Mouse (Mus musculus): Measurements from ENCODE around the gene Acads. TPM values are rescaled to one million over a fixed set of nuclear protein-coding genes. Genes with fewer than 3 reads are reported as not detected.

Gene Acads
- polyA plus RNA-seq, 1 experiment from 2014 or later, result 27.7 TPM

GRCm38 (mm10) chr5:115070457-115070856 lies 48.7 kb downstream of the Acads start:
- H3K4me3 ChIP-seq (ENCODE audit: low read depth, low read length), result no peak overlapping the region
- H3K4me2 ChIP-seq (ENCODE audit: low read depth, low read length), result no peak overlapping the region
- no peaks in the 10 kb centered on the region for H3K9me3 ChIP-seq (replicated peaks; ENCODE audit: control insufficient read depth, low read length)
- no peaks in the 10 kb centered on the region for H3K36me3 ChIP-seq (replicated peaks; ENCODE audit: control insufficient read depth, insufficient read depth, low read depth, low read length)
- no peak for DNase-seq (ENCODE audit: low spot score)
- no peak for ATAC-seq (replicated peaks; ENCODE audit: insufficient number of reproducible peaks, low FRiP score, low TSS enrichment, low read depth)
- no peak overlapping the region for H3K27ac ChIP-seq (replicated peaks; ENCODE audit: low read depth, low read length)
- WGBS, result 97% methylated on average over 2 of the region's 2 CpGs
- H3K27me3 ChIP-seq (ENCODE audit: control insufficient read depth, insufficient read depth, low read length), result no peaks in the 10 kb centered on the region
- no peaks in the 10 kb centered on the region for H3K4me1 ChIP-seq (ENCODE audit: control insufficient read depth, insufficient read depth, low read length)
- no peak overlapping the region for H3K9ac ChIP-seq (replicated peaks; ENCODE audit: low read length)

- Histone ChIP-seq H3K36me3 (replicated peaks; ENCODE audit: control insufficient read depth, insufficient read depth, low read depth, low read length) (no peaks in the 10 kb centered on the region), H3K4me3 (ENCODE audit: low read depth, low read length) (no peak overlapping the region), H3K27me3 (ENCODE audit: control insufficient read depth, insufficient read depth, low read length) (no peaks in the 10 kb centered on the region), H3K4me1 (ENCODE audit: control insufficient read depth, insufficient read depth, low read length) (no peaks in the 10 kb centered on the region), H3K27ac (replicated peaks; ENCODE audit: low read depth, low read length) (no peak overlapping the region), H3K4me2 (ENCODE audit: low read depth, low read length) (no peak overlapping the region), H3K9ac (replicated peaks; ENCODE audit: low read length) (no peak overlapping the region), H3K9me3 (replicated peaks; ENCODE audit: control insufficient read depth, low read length) (no peaks in the 10 kb centered on the region)
- WGBS, result 86% methylated on average over 3 of the region's 3 CpGs
- ATAC-seq (replicated peaks; ENCODE audit: insufficient number of reproducible peaks, low FRiP score, low TSS enrichment, low read depth), result no peak
- DNase-seq (ENCODE audit: low spot score), result no peak
Observed at GRCm38 (mm10) chr5:115069611-115070010, 49.5 kb downstream of the Acads start.

- DNase-seq (ENCODE audit: low spot score), result no peak
Observed at GRCm38 (mm10) chr5:115068671-115069421, 50.3 kb downstream of the Acads start.

GRCm38 (mm10) chr5:115066245-115066644 lies 52.9 kb downstream of the Acads start:
- no peaks in the 10 kb centered on the region for H3K4me1 ChIP-seq (ENCODE audit: control insufficient read depth, insufficient read depth, low read length)
- WGBS, result 79% methylated on average over 4 of the region's 4 CpGs
- no peak overlapping the region for H3K4me2 ChIP-seq (ENCODE audit: low read depth, low read length)
- no peaks in the 10 kb centered on the region for H3K36me3 ChIP-seq (replicated peaks; ENCODE audit: control insufficient read depth, insufficient read depth, low read depth, low read length)
- H3K27ac ChIP-seq (replicated peaks; ENCODE audit: low read depth, low read length), result no peak overlapping the region
- H3K9ac ChIP-seq (replicated peaks; ENCODE audit: low read length), result no peak overlapping the region
- DNase-seq (ENCODE audit: low spot score) (no peak), ATAC-seq (replicated peaks; ENCODE audit: insufficient number of reproducible peaks, low FRiP score, low TSS enrichment, low read depth) (no peak)
- no peak overlapping the region for H3K4me3 ChIP-seq (ENCODE audit: low read depth, low read length)
- H3K9me3 ChIP-seq (replicated peaks; ENCODE audit: control insufficient read depth, low read length), result no peaks in the 10 kb centered on the region
- H3K27me3 ChIP-seq (ENCODE audit: control insufficient read depth, insufficient read depth, low read length), result no peaks in the 10 kb centered on the region

More at GRCm38 (mm10) chr5:115068671-115069421, 50.3 kb downstream of the Acads start:
- no peaks in the 10 kb centered on the region for H3K9me3 ChIP-seq (replicated peaks; ENCODE audit: control insufficient read depth, low read length)
- no peaks in the 10 kb centered on the region for H3K27me3 ChIP-seq (ENCODE audit: control insufficient read depth, insufficient read depth, low read length)
- no peak overlapping the region for H3K9ac ChIP-seq (replicated peaks; ENCODE audit: low read length)
- no peaks in the 10 kb centered on the region for H3K4me1 ChIP-seq (ENCODE audit: control insufficient read depth, insufficient read depth, low read length)
- H3K27ac ChIP-seq (replicated peaks; ENCODE audit: low read depth, low read length), result no peak overlapping the region
- ATAC-seq (replicated peaks; ENCODE audit: insufficient number of reproducible peaks, low FRiP score, low TSS enrichment, low read depth), result no peak
- WGBS, result 92% methylated on average over 11 of the region's 11 CpGs
- H3K36me3 ChIP-seq (replicated peaks; ENCODE audit: control insufficient read depth, insufficient read depth, low read depth, low read length), result no peaks in the 10 kb centered on the region
- no peak overlapping the region for H3K4me3 ChIP-seq (ENCODE audit: low read depth, low read length)
- no peak overlapping the region for H3K4me2 ChIP-seq (ENCODE audit: low read depth, low read length)

GRCm38 (mm10) chr5:115063391-115063790 lies 55.8 kb downstream of the Acads start:
- Histone ChIP-seq H3K27ac (replicated peaks; ENCODE audit: low read depth, low read length) (no peak overlapping the region), H3K27me3 (ENCODE audit: control insufficient read depth, insufficient read depth, low read length) (no peaks in the 10 kb centered on the region), H3K9me3 (replicated peaks; ENCODE audit: control insufficient read depth, low read length) (no peaks in the 10 kb centered on the region), H3K4me1 (ENCODE audit: control insufficient read depth, insufficient read depth, low read length) (no peaks in the 10 kb centered on the region), H3K9ac (replicated peaks; ENCODE audit: low read length) (no peak overlapping the region), H3K36me3 (replicated peaks; ENCODE audit: control insufficient read depth, insufficient read depth, low read depth, low read length) (no peaks in the 10 kb centered on the region), H3K4me2 (ENCODE audit: low read depth, low read length) (no peak overlapping the region), H3K4me3 (ENCODE audit: low read depth, low read length) (no peak overlapping the region)
- DNase-seq (ENCODE audit: low spot score) (no peak), ATAC-seq (replicated peaks; ENCODE audit: insufficient number of reproducible peaks, low FRiP score, low TSS enrichment, low read depth) (no peak)
- WGBS, result 91% methylated on average over 7 of the region's 7 CpGs

- no peak overlapping the region for H3K4me3 ChIP-seq (ENCODE audit: low read depth, low read length)
- H3K4me1 ChIP-seq (ENCODE audit: control insufficient read depth, insufficient read depth, low read length), result no peaks in the 10 kb centered on the region
- ATAC-seq (replicated peaks; ENCODE audit: insufficient number of reproducible peaks, low FRiP score, low TSS enrichment, low read depth) (no peak), DNase-seq (ENCODE audit: low spot score) (no peak)
- H3K4me2 ChIP-seq (ENCODE audit: low read depth, low read length), result no peak overlapping the region
- WGBS, result 96% methylated on average over 1 of the region's 1 CpGs
- no peak overlapping the region for H3K9ac ChIP-seq (replicated peaks; ENCODE audit: low read length)
- H3K27me3 ChIP-seq (ENCODE audit: control insufficient read depth, insufficient read depth, low read length), result no peaks in the 10 kb centered on the region
- H3K9me3 ChIP-seq (replicated peaks; ENCODE audit: control insufficient read depth, low read length), result no peaks in the 10 kb centered on the region
- no peak overlapping the region for H3K27ac ChIP-seq (replicated peaks; ENCODE audit: low read depth, low read length)
- no peaks in the 10 kb centered on the region for H3K36me3 ChIP-seq (replicated peaks; ENCODE audit: control insufficient read depth, insufficient read depth, low read depth, low read length)
Observed at GRCm38 (mm10) chr5:115062566-115062965, 56.6 kb downstream of the Acads start.

GRCm38 (mm10) chr5:115060977-115061376 lies 58.2 kb downstream of the Acads start:
- H3K4me1 ChIP-seq (ENCODE audit: control insufficient read depth, insufficient read depth, low read length), result no peaks in the 10 kb centered on the region
- no peak overlapping the region for H3K27ac ChIP-seq (replicated peaks; ENCODE audit: low read depth, low read length)
- no peak overlapping the region for H3K9ac ChIP-seq (replicated peaks; ENCODE audit: low read length)
- H3K4me3 ChIP-seq (ENCODE audit: low read depth, low read length), result no peak overlapping the region
- H3K36me3 ChIP-seq (replicated peaks; ENCODE audit: control insufficient read depth, insufficient read depth, low read depth, low read length), result no peaks in the 10 kb centered on the region
- H3K9me3 ChIP-seq (replicated peaks; ENCODE audit: control insufficient read depth, low read length), result no peaks in the 10 kb centered on the region
- no peak overlapping the region for H3K4me2 ChIP-seq (ENCODE audit: low read depth, low read length)
- no peak for DNase-seq (ENCODE audit: low spot score)
- 88% methylated on average over 3 of the region's 3 CpGs for WGBS
- ATAC-seq (replicated peaks; ENCODE audit: insufficient number of reproducible peaks, low FRiP score, low TSS enrichment, low read depth), result no peak
- H3K27me3 ChIP-seq (ENCODE audit: control insufficient read depth, insufficient read depth, low read length), result no peaks in the 10 kb centered on the region
